Mouse (Mus musculus) CH12.LX (cell line): Measurements from ENCODE around the gene Pcdh15. TPM values are rescaled to one million over a fixed set of nuclear protein-coding genes. Genes with fewer than 3 reads are reported as not detected.

Experiments used
- DNase-seq: peaks from one replicate; pipeline ENCODE4 v3.0.0-alpha.2; 2013; ENCODE audit errors: extremely low read depth
- H3K27ac ChIP-seq: 2 replicates; pipeline ENCODE4 v1.5.1; 2012; ENCODE audit warnings: low read depth, mild to moderate bottlenecking, control low read depth, moderate library complexity; ENCODE audit not compliant: insufficient read depth
- H3K27me3 ChIP-seq: replicated peaks from 2 replicates; pipeline ENCODE3; 2012; ENCODE audit warnings: inconsistent platforms
- H3K36me3 ChIP-seq, 2 experiments: replicated peaks in 1 of 2; 2 replicates each; pipeline versions ENCODE3 to v1.6.1; 2012; ENCODE audit warnings: inconsistent platforms in 1 of 2, low read length in 1 of 2, mild to moderate bottlenecking in 1 of 2, mixed read lengths in 1 of 2, moderate library complexity in 1 of 2; ENCODE audit not compliant: control insufficient read depth in 1 of 2, insufficient read depth in 1 of 2
- H3K4me1 ChIP-seq, 2 experiments: 2 replicates each; pipeline ENCODE4 v1.6.1; 2012; ENCODE audit warnings: inconsistent platforms in 1 of 2, moderate library complexity in 1 of 2; ENCODE audit not compliant: insufficient read depth in 2 of 2, control insufficient read depth in 1 of 2
- H3K4me2 ChIP-seq: 2 replicates; pipeline ENCODE4 v1.6.1; 2012; ENCODE audit warnings: low read depth, mild to moderate bottlenecking, control low read depth; ENCODE audit not compliant: poor library complexity, insufficient read depth, severe bottlenecking
- H3K4me3 ChIP-seq, 3 experiments: fragments of 150-350 bp in 1 of 3; sonication (generic) in 1 of 3; replicated peaks in 1 of 3; 2 replicates each; pipeline versions ENCODE3 to v1.5.1; 2011 to 2012; ENCODE audit warnings: low read depth in 2 of 3, low read length in 2 of 3, mild to moderate bottlenecking in 2 of 3, moderate library complexity in 2 of 3, control low read depth in 1 of 3, improper control_type of control experiment in 1 of 3, inconsistent platforms in 1 of 3, mixed read lengths in 1 of 3; ENCODE audit not compliant: poor library complexity in 1 of 3
- H3K79me2 ChIP-seq: replicated peaks from 2 replicates; pipeline ENCODE4 v1.6.1; 2012; ENCODE audit warnings: mild to moderate bottlenecking, moderate library complexity; ENCODE audit not compliant: control insufficient read depth, poor library complexity, insufficient read depth, severe bottlenecking; ENCODE audit errors: extremely low read depth
- H3K9ac ChIP-seq: 2 replicates; pipeline ENCODE4 v1.6.1; 2012; ENCODE audit warnings: low read depth, mild to moderate bottlenecking, control low read depth, moderate library complexity; ENCODE audit not compliant: insufficient read depth
- H3K9me3 ChIP-seq: replicated peaks from 2 replicates; pipeline ENCODE3; 2012; ENCODE audit warnings: low read length, inconsistent platforms, mixed read lengths
- BHLHE40 ChIP-seq: IDR thresholded peaks from 2 replicates; pipeline ENCODE4 v1.6.1; 2011; ENCODE audit warnings: mild to moderate bottlenecking, low read depth, low read length, improper control_type of control experiment
- CHD1 ChIP-seq: IDR thresholded peaks from 2 replicates; pipeline ENCODE4 v1.6.1; 2012; ENCODE audit warnings: low read depth, low read length, improper control_type of control experiment, inconsistent platforms
- CHD2 ChIP-seq: IDR thresholded peaks from 2 replicates; pipeline ENCODE4 v1.6.1; 2011; ENCODE audit warnings: low read length, improper control_type of control experiment
- CTCF ChIP-seq, 2 experiments: IDR thresholded peaks in 1 of 2; conservative IDR thresholded peaks in 1 of 2; 2 replicates each; pipeline ENCODE4 v1.5.1; 2011 to 2012; ENCODE audit warnings: low read depth in 2 of 2, low read length in 2 of 2, improper control_type of control experiment in 1 of 2, inconsistent platforms in 1 of 2, mild to moderate bottlenecking in 1 of 2, moderate library complexity in 1 of 2
- E2F4 ChIP-seq: IDR thresholded peaks from 2 replicates; pipeline ENCODE4 v1.6.1; 2011; ENCODE audit warnings: low read depth, low read length, improper control_type of control experiment; ENCODE audit not compliant: insufficient replicate concordance
- ETS1 ChIP-seq: conservative IDR thresholded peaks from 2 replicates; pipeline ENCODE4 v1.6.1; 2012; ENCODE audit warnings: low read depth, mild to moderate bottlenecking, inconsistent platforms, low read length, improper control_type of control experiment, moderate library complexity
- GABPA ChIP-seq: IDR thresholded peaks from 2 replicates; pipeline ENCODE4 v1.6.1; 2012; ENCODE audit warnings: low read depth, low read length, improper control_type of control experiment, inconsistent platforms; ENCODE audit not compliant: insufficient replicate concordance
- IRF4 ChIP-seq: IDR thresholded peaks from 2 replicates; pipeline ENCODE4 v1.6.1; 2014; ENCODE audit warnings: low read depth, mild to moderate bottlenecking, inconsistent platforms, low read length, improper control_type of control experiment
- JUND ChIP-seq: conservative IDR thresholded peaks from 2 replicates; pipeline ENCODE4 v1.6.1; 2011; ENCODE audit warnings: low read depth, low read length, improper control_type of control experiment
- KAT2A ChIP-seq: IDR thresholded peaks from 2 replicates; pipeline ENCODE4 v1.6.1; 2012; ENCODE audit warnings: low read length, improper control_type of control experiment, inconsistent platforms; ENCODE audit not compliant: insufficient replicate concordance
- MAFK ChIP-seq: IDR thresholded peaks from 2 replicates; pipeline ENCODE4 v1.6.1; 2011; ENCODE audit warnings: low read length, improper control_type of control experiment; ENCODE audit not compliant: insufficient replicate concordance
- MAX ChIP-seq: IDR thresholded peaks from 2 replicates; pipeline ENCODE4 v1.6.1; 2011; ENCODE audit warnings: low read length, improper control_type of control experiment
- MAZ ChIP-seq: IDR thresholded peaks from 2 replicates; pipeline ENCODE4 v1.6.1; 2012; ENCODE audit warnings: low read depth, mild to moderate bottlenecking, inconsistent platforms, low read length, improper control_type of control experiment, moderate library complexity
- MXI1 ChIP-seq: IDR thresholded peaks from 2 replicates; pipeline ENCODE4 v1.6.1; 2011; ENCODE audit warnings: mild to moderate bottlenecking, low read depth, low read length, improper control_type of control experiment
- MYC ChIP-seq: IDR thresholded peaks from 2 replicates; pipeline ENCODE4 v1.6.1; 2011; ENCODE audit warnings: low read depth, mild to moderate bottlenecking, improper control_type of control experiment, low read length
- NELFE ChIP-seq: IDR thresholded peaks from 2 replicates; pipeline ENCODE4 v1.6.1; 2011; ENCODE audit warnings: low read depth, low read length, improper control_type of control experiment
- NRF1 ChIP-seq: IDR thresholded peaks from 2 replicates; pipeline ENCODE4 v1.6.1; 2014; ENCODE audit warnings: low read depth, mild to moderate bottlenecking, inconsistent platforms, low read length, improper control_type of control experiment, moderate library complexity
- PAX5 ChIP-seq: IDR thresholded peaks from 2 replicates; pipeline ENCODE4 v1.6.1; 2012; ENCODE audit warnings: low read length, inconsistent platforms, mixed read lengths
- POLR2A ChIP-seq: IDR thresholded peaks from 2 replicates; pipeline ENCODE4 v1.6.1; 2011; ENCODE audit warnings: low read depth, mild to moderate bottlenecking, improper control_type of control experiment, low read length
- RAD21 ChIP-seq: IDR thresholded peaks from 2 replicates; pipeline ENCODE4 v1.6.1; 2011; ENCODE audit warnings: low read depth, mild to moderate bottlenecking, low read length, improper control_type of control experiment, moderate library complexity
- RCOR1 ChIP-seq: conservative IDR thresholded peaks from 2 replicates; pipeline ENCODE4 v1.6.1; 2012; ENCODE audit warnings: low read depth, mild to moderate bottlenecking, inconsistent platforms, low read length, improper control_type of control experiment
- SMC3 ChIP-seq: IDR thresholded peaks from 2 replicates; pipeline ENCODE4 v1.6.1; 2011; ENCODE audit warnings: low read depth, low read length, improper control_type of control experiment
- TBP ChIP-seq: conservative IDR thresholded peaks from 2 replicates; pipeline ENCODE4 v1.6.1; 2011; ENCODE audit warnings: low read depth, low read length, improper control_type of control experiment
- UBTF ChIP-seq: IDR thresholded peaks from 2 replicates; pipeline ENCODE4 v1.6.1; 2012; ENCODE audit warnings: low read depth, mild to moderate bottlenecking, inconsistent platforms, low read length, improper control_type of control experiment, moderate library complexity
- ZC3H11A ChIP-seq: IDR thresholded peaks from 2 replicates; pipeline ENCODE4 v1.6.1; 2012; ENCODE audit warnings: low read depth, mild to moderate bottlenecking, inconsistent platforms, low read length, improper control_type of control experiment
- ZKSCAN1 ChIP-seq: IDR thresholded peaks from 2 replicates; pipeline ENCODE4 v1.6.1; 2012; ENCODE audit warnings: low read depth, inconsistent platforms, low read length, improper control_type of control experiment, borderline replicate concordance
- ZNF384 ChIP-seq: IDR thresholded peaks from 2 replicates; pipeline ENCODE4 v1.6.1; 2012; ENCODE audit warnings: low read depth, low read length, improper control_type of control experiment, inconsistent platforms
- dilution Hi-C: fragments of 300-500 bp; cut with MboI; formaldehyde crosslinking; loops from 2 replicates; pipeline ENCODE4 v1.14.3; 2020; ENCODE audit warnings: low sequenced_read_pairs; ENCODE audit not compliant: extremely low pct_unique_long_range_greater_than_20kb, extremely low pct_ligation_motif_present
- in situ Hi-C: fragments of 300-500 bp; cut with MboI; formaldehyde crosslinking; loops from 3 replicates; pipeline ENCODE4 v1.14.3; 2019; ENCODE audit warnings: low sequenced_read_pairs, low pct_ligation_motif_present, low pct_unique_long_range_greater_than_20kb, mixed read lengths
- polyA plus RNA-seq: library from polyadenylated mRNA; unstranded; fragments of >175 nt; gene quantifications from 2 replicates; pipeline ENCODE4 v1.2.1, GENCODE M21; 2012; ENCODE audit warnings: low read depth; ENCODE audit not compliant: insufficient read length
- total RNA-seq, 2 experiments: library from RNA; depleted of rRNA; stranded (reverse); fragments of 300-350 nt in 1 of 2; fragments of >200 nt in 1 of 2; gene quantifications; 2 replicates each; pipeline ENCODE4 v1.2.3; 2012 to 2014

Pcdh15 gene
- total and polyA plus RNA-seq, 3 experiments = not detected

DNA sequence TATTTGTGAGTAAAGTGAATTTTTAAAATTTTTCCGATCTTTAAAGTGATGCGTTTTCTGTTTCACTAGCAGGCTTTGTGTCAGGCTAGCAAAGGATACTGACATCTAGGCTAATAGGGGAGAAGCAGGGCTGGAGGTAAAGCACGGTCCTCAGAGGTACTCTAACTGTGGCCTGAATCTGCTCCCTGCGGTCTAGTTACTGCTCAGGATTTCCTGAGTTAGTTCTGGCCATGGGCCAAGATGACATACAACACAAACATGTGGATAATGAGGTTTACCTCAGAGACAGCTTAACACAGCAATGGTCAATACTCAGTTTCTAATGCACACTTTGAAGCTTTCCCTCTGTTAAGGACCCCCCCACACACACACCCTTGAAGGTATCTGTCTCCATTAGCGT is 143.2 kb downstream of the Pcdh15 start:
- Histone ChIP-seq H3K36me3 (no peaks in the 10 kb centered on the region), H3K27ac (no peak overlapping the region)
- dilution Hi-C loops = no loop called here

GRCm38 (mm10) chr10:73280438-73280837 is 181.3 kb downstream of the Pcdh15 start:
- H3K9ac ChIP-seq = no peak overlapping the region
- H3K4me1 ChIP-seq = no peaks in the 10 kb centered on the region
- no peaks in the 10 kb centered on the region for H3K27me3 ChIP-seq
- DNase-seq = no peak
- dilution Hi-C loops (no loop called here), in situ Hi-C loops (no loop called here)
- H3K79me2 ChIP-seq = no peaks in the 10 kb centered on the region; the same call in 1 of the 2 replicates
- H3K36me3 ChIP-seq = no peaks in the 10 kb centered on the region
- no peak overlapping the region for H3K4me2 ChIP-seq
- H3K27ac ChIP-seq = no peak overlapping the region
- peaks cover 29% of the 10 kb centered on the region for H3K9me3 ChIP-seq
- no peak overlapping the region for H3K4me3 ChIP-seq
- no peak for TF ChIP-seq RCOR1
- TF ChIP-seq PAX5 = no peak
- no peak for TF ChIP-seq UBTF
- TF ChIP-seq CTCF (conservative IDR thresholded peaks at IDR 0.05 in 1 of 2, IDR thresholded peaks at IDR 0.05 in 1 of 2; ENCODE audit: low read depth in 2 of 2, low read length in 2 of 2) = no peak
- TF ChIP-seq E2F4 = no peak
- no peak for TF ChIP-seq RAD21
- TF ChIP-seq ZKSCAN1 = no peak
- TF ChIP-seq SMC3 = no peak
- no peak for TF ChIP-seq GABPA
- TF ChIP-seq ZC3H11A = no peak
- TF ChIP-seq MAZ = no peak
- no peak for TF ChIP-seq MYC
- TF ChIP-seq BHLHE40 = no peak
- no peak for TF ChIP-seq NELFE
- TF ChIP-seq KAT2A = no peak
- no peak for TF ChIP-seq MAFK
- no peak for TF ChIP-seq MXI1
- TF ChIP-seq ZNF384 = no peak
- no peak for TF ChIP-seq CHD2
- TF ChIP-seq, all 38 proteins: peak for 0

More for the DNA sequence above, 143.2 kb downstream of the Pcdh15 start:
- H3K4me3 ChIP-seq = no peak overlapping the region
- in situ Hi-C loops = no loop called here
- no peak for TF ChIP-seq ZKSCAN1
- TF ChIP-seq TBP = no peak
- TF ChIP-seq RAD21 = no peak
- no peak for TF ChIP-seq POLR2A
- no peak for TF ChIP-seq MAX
- no peak for TF ChIP-seq JUND
- TF ChIP-seq CHD1 = no peak
- no peak for TF ChIP-seq IRF4
- no peak for TF ChIP-seq UBTF
- no peak for TF ChIP-seq ETS1
- TF ChIP-seq NRF1 = no peak
- DNase-seq = no peak
- H3K27me3 ChIP-seq = no peaks in the 10 kb centered on the region
- H3K9me3 ChIP-seq = peaks cover 39% of the 10 kb centered on the region
- no peaks in the 10 kb centered on the region for H3K79me2 ChIP-seq
- no peak overlapping the region for H3K4me2 ChIP-seq
- H3K9ac ChIP-seq = no peak overlapping the region
- H3K4me1 ChIP-seq = no peaks in the 10 kb centered on the region
